11 mouse cellular contexts compared by ENCODE assay signal in genomic region chr8:125390506-125390895, GRCm38 (mm10).
A peak's percentile ranks its signal among the peaks of the same experiment; 100 is the strongest.
DNase-seq lines count a peak whose midpoint lies in the region; ATAC-seq and TF ChIP-seq lines count a peak whose summit lies in the region.
"Had no signal": no experiment of that assay in that cellular context is flagged by ENCODE, and none has a peak within 500 bp of the region (broad histone marks: within the 10 kb centered on the region; RNA-seq: fewer than 3 reads in every experiment).

No protein-coding gene starts in this region.

- H3K4me1 ChIP-seq in forebrain, embryonic 12.5 days = peaks cover 47% of the 10 kb centered on the region
- peaks cover 46% of the 10 kb centered on the region for H3K4me1 ChIP-seq in forebrain, embryonic 10.5 days
- H3K4me1 ChIP-seq in hindbrain, embryonic 12.5 days = peaks cover 49% of the 10 kb centered on the region
- H3K4me1 ChIP-seq in neural tube, embryonic 14.5 days (ENCODE audit: control insufficient read depth, insufficient read depth, low read length) = peaks cover 28% of the 10 kb centered on the region

- H3K4me2 ChIP-seq in forebrain, embryonic 12.5 days = no peak overlapping the region
- H3K4me2 ChIP-seq in hindbrain, embryonic 12.5 days (replicated peaks) = no peak overlapping the region
- H3K4me2 ChIP-seq in neural tube, embryonic 14.5 days (ENCODE audit: low read depth, low read length) = no peak overlapping the region

- TF ChIP-seq CTCF in left cerebral cortex, adult 2 months (IDR thresholded peaks at IDR 0.05) = no peak

- peak; percentile 61 for ATAC-seq in forebrain, embryonic 12.5 days (ENCODE audit: low FRiP score)
- peak; percentile 70 for ATAC-seq in hindbrain, embryonic 12.5 days (ENCODE audit: low FRiP score)
- ATAC-seq in neural tube, embryonic 14.5 days (ENCODE audit: low read depth) = peak; percentile 59; the same call in 1 of the 2 replicates
- no peak for ATAC-seq in inflammation-experienced regulatory T-cells, adult 6 months
- ATAC-seq: liver, embryonic 12.5 days had no signal

- no peak for DNase-seq in forebrain, embryonic 10.5 days (ENCODE audit: extremely low spot score, low spot score)
- no peak for DNase-seq in left cerebral cortex, adult 2 months (ENCODE audit: extremely low spot score in 1 of 2, low spot score in 2 of 2)
- no peak for DNase-seq in left cerebral cortex, adult 18-20 months (ENCODE audit: low spot score in 2 of 2)
- no peak for DNase-seq in spleen, adult 18-20 months

- H3K9me3 ChIP-seq in forebrain, embryonic 12.5 days = no peaks in the 10 kb centered on the region
- no peaks in the 10 kb centered on the region for H3K9me3 ChIP-seq in forebrain, embryonic 10.5 days
- H3K9me3 ChIP-seq in hindbrain, embryonic 12.5 days (replicated peaks) = no peaks in the 10 kb centered on the region
- H3K9me3 ChIP-seq in neural tube, embryonic 14.5 days (ENCODE audit: control insufficient read depth, low read length) = no peaks in the 10 kb centered on the region
- H3K9me3 ChIP-seq: liver, embryonic 12.5 days had no signal

- no peak overlapping the region for H3K4me3 ChIP-seq in forebrain, embryonic 12.5 days (replicated peaks)
- H3K4me3 ChIP-seq in forebrain, embryonic 10.5 days = no peak overlapping the region
- H3K4me3 ChIP-seq in left cerebral cortex, adult 2 months = no peak overlapping the region
- H3K4me3 ChIP-seq in hindbrain, embryonic 12.5 days = no peak overlapping the region
- H3K4me3 ChIP-seq in neural tube, embryonic 14.5 days (ENCODE audit: low read depth, low read length) = no peak overlapping the region
- H3K4me3 ChIP-seq: erythroblast, embryonic 14.5 days; liver, embryonic 12.5 days had no signal

- H3K27ac ChIP-seq in forebrain, embryonic 12.5 days = peak overlapping the region; percentile 68
- H3K27ac ChIP-seq in forebrain, embryonic 10.5 days = no peak overlapping the region
- H3K27ac ChIP-seq in left cerebral cortex, adult 2 months = peak overlapping the region; percentile 75
- H3K27ac ChIP-seq in hindbrain, embryonic 12.5 days = peak overlapping the region; percentile 64
- H3K27ac ChIP-seq in neural tube, embryonic 14.5 days (ENCODE audit: low read depth, low read length) = peak overlapping the region; percentile 66
- H3K27ac ChIP-seq: kidney, postnatal 0 days; liver, embryonic 12.5 days had no signal

- intact Hi-C loops in left cerebral cortex, adult 2 months (cut with DNase I) = no loop called here

- H3K36me3 ChIP-seq in forebrain, embryonic 12.5 days (replicated peaks) = no peaks in the 10 kb centered on the region
- no peaks in the 10 kb centered on the region for H3K36me3 ChIP-seq in forebrain, embryonic 10.5 days (replicated peaks)
- no peaks in the 10 kb centered on the region for H3K36me3 ChIP-seq in hindbrain, embryonic 12.5 days
- no peaks in the 10 kb centered on the region for H3K36me3 ChIP-seq in neural tube, embryonic 14.5 days (ENCODE audit: control insufficient read depth, insufficient read depth, low read length)
- H3K36me3 ChIP-seq: liver, embryonic 12.5 days had no signal

- H3K9ac ChIP-seq in forebrain, embryonic 12.5 days = no peak overlapping the region
- no peak overlapping the region for H3K9ac ChIP-seq in hindbrain, embryonic 12.5 days
- no peak overlapping the region for H3K9ac ChIP-seq in neural tube, embryonic 14.5 days (replicated peaks; ENCODE audit: low read depth, low read length)
- H3K9ac ChIP-seq: liver, embryonic 12.5 days had no signal

- 62% methylated on average over 6 of the region's 6 CpGs for WGBS in forebrain, embryonic 12.5 days
- 83% methylated on average over 6 of the region's 6 CpGs for WGBS in forebrain, embryonic 10.5 days
- 54% methylated on average over 6 of the region's 6 CpGs for WGBS in hindbrain, embryonic 12.5 days
- WGBS in neural tube, embryonic 14.5 days = 26% methylated on average over 6 of the region's 6 CpGs

- peaks cover 7% of the 10 kb centered on the region; the same call in 1 of the 2 replicates for H3K27me3 ChIP-seq in forebrain, embryonic 12.5 days
- H3K27me3 ChIP-seq in forebrain, embryonic 10.5 days (ENCODE audit: poor library complexity, severe bottlenecking) = no peaks in the 10 kb centered on the region; the same call in 1 of the 2 replicates
- no peaks in the 10 kb centered on the region for H3K27me3 ChIP-seq in hindbrain, embryonic 12.5 days
- H3K27me3 ChIP-seq in neural tube, embryonic 14.5 days (ENCODE audit: control insufficient read depth, insufficient read depth, low read length) = no peaks in the 10 kb centered on the region
- H3K27me3 ChIP-seq: liver, embryonic 12.5 days had no signal
